Mouse (Mus musculus) spleen, adult 2 months (tissue): Measurements from ENCODE around the gene Setd7.

Source experiments
- CTCF ChIP-seq: fragments of 200-500 bp; IDR thresholded peaks from 2 replicates; pipeline ENCODE4 v1.5.1; 2011; ENCODE audit warnings: mild to moderate bottlenecking, inconsistent platforms; ENCODE audit not compliant: insufficient read depth, insufficient read length, insufficient replicate concordance; ENCODE audit errors: extremely low read depth
- POLR2A ChIP-seq: fragments of 200-500 bp; IDR thresholded peaks from 2 replicates; pipeline ENCODE4 v1.6.1; 2011; ENCODE audit warnings: low read depth, low read length, inconsistent platforms

DNA sequence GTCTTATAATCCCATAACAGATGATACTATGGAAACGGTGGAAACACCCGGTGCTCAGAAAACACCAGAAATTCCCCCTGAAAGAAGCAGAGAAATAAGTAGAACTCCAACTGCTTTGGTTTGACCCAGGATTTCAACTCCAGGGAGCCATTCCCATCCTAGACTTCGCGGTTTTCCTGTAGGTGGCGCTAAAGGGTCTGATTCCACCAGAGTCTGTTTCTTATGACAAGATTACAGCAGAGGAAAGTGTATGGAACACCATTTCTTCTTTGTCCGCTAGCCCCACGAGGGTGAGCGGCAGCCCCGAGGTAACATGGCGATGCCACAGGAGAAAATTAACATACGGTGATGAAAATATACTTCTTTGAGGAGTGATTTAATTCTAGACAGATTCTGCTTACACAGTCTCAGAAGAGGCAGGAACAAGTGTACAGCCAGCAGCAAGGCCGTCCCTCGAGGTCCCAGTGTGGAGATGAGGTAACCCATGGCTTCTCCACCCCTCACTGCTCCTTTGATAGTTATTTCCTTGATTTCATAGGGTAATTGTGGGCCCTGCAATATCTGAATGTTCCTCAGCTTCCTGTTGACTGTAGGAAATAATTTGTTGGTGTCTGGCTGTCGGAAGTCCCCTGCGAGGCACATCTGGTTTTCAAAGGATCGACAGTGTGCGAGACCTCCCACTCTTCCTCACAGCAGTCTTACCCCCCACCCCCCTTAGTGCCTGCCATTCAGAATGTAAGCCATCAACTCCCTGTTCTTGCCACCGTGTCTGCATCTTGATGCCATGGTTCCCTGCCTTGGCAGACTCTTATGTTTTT, 23.1 kb upstream of the Setd7 start:
- TF ChIP-seq CTCF (peak; percentile 50; the same call in 1 of the 2 replicates), POLR2A (no peak)
